ENCODE assay signal across 8 mouse cellular contexts in genomic region chr3:121814877-121815548, GRCm38 (mm10). TPM values are rescaled to one million over a fixed set of nuclear protein-coding genes. Genes with fewer than 3 reads are reported as not detected.
DNase-seq lines count a peak whose midpoint lies in the region; ATAC-seq and TF ChIP-seq lines count a peak whose summit lies in the region.

Gene Abcd3, minus strand, starts transcription at chr3:121815302.

- peak within 1 kb of the TSS; percentile 91 for H3K4me3 ChIP-seq in E14TG2a.4 (replicated peaks; ENCODE audit: low read length)
- peak within 1 kb of the TSS; percentile 81 for H3K4me3 ChIP-seq in forebrain, embryonic 13.5 days
- peak within 1 kb of the TSS; percentile 74 for H3K4me3 ChIP-seq in neural tube, embryonic 15.5 days (replicated peaks)

- H3K4me2 ChIP-seq in forebrain, embryonic 13.5 days: peak within 1 kb of the TSS; percentile 73
- peak within 1 kb of the TSS; percentile 70 for H3K4me2 ChIP-seq in neural tube, embryonic 15.5 days

- intact Hi-C loops in heart, postnatal 14 days (cut with DNase I): no loop called here

- no peaks in the 10 kb centered on the region for H3K36me3 ChIP-seq in E14TG2a.4 (ENCODE audit: insufficient read depth, low read length)
- H3K36me3 ChIP-seq in forebrain, embryonic 13.5 days (ENCODE audit: poor library complexity, severe bottlenecking): no peaks in the 10 kb centered on the region
- H3K36me3 ChIP-seq in neural tube, embryonic 15.5 days: no peaks in the 10 kb centered on the region

- peaks cover 55% of the 10 kb centered on the region for H3K4me1 ChIP-seq in E14TG2a.4 (replicated peaks; ENCODE audit: low read depth, low read length)
- peaks cover 24% of the 10 kb centered on the region for H3K4me1 ChIP-seq in forebrain, embryonic 13.5 days
- peaks cover 30% of the 10 kb centered on the region for H3K4me1 ChIP-seq in neural tube, embryonic 15.5 days

- H3K27me3 ChIP-seq in E14TG2a.4 (ENCODE audit: insufficient read depth, low read length): no peaks in the 10 kb centered on the region
- no peaks in the 10 kb centered on the region for H3K27me3 ChIP-seq in forebrain, embryonic 13.5 days
- H3K27me3 ChIP-seq in neural tube, embryonic 15.5 days (replicated peaks): no peaks in the 10 kb centered on the region

- ATAC-seq in forebrain, embryonic 13.5 days: peak; percentile 94
- ATAC-seq in neural tube, embryonic 15.5 days (ENCODE audit: low FRiP score): peak; percentile 92

- no peaks in the 10 kb centered on the region for H3K9me3 ChIP-seq in E14TG2a.4 (ENCODE audit: low read length)
- no peaks in the 10 kb centered on the region for H3K9me3 ChIP-seq in forebrain, embryonic 13.5 days (replicated peaks)
- H3K9me3 ChIP-seq in neural tube, embryonic 15.5 days (replicated peaks): no peaks in the 10 kb centered on the region

- H3K27ac ChIP-seq in forebrain, embryonic 13.5 days: peak within 1 kb of the TSS; percentile 97
- peak within 1 kb of the TSS; percentile 99 for H3K27ac ChIP-seq in neural tube, embryonic 15.5 days (replicated peaks)

- peak within 1 kb of the TSS; percentile 91 for H3K9ac ChIP-seq in forebrain, embryonic 13.5 days
- peak within 1 kb of the TSS; percentile 88 for H3K9ac ChIP-seq in neural tube, embryonic 15.5 days (replicated peaks)

- WGBS in forebrain, embryonic 13.5 days: under 1% methylated on average over 73 of the region's 99 CpGs
- under 1% methylated on average over 89 of the region's 99 CpGs for WGBS in neural tube, embryonic 15.5 days

- DNase-seq in c-Kit-positive CD71-positive TER-119-positive erythroid progenitor cells, embryonic 14.5 days (ENCODE audit: low spot score): peak; percentile 57
- DNase-seq in heart, postnatal 14 days: peak; percentile 91 to 93
- DNase-seq in layer of hippocampus, adult 11-12 months (ENCODE audit: low spot score): peak; percentile 81
- DNase-seq in lung, adult 18-20 months: peak; percentile 84 to 88
- DNase-seq in testis, postnatal 14 days (ENCODE audit: low spot score): peak; percentile 91

- no peak for TF ChIP-seq CTCF in E14TG2a.4 (conservative IDR thresholded peaks at IDR 0.05; ENCODE audit: low read length)

RNA-seq across cellular contexts. Expression of gene Abcd3, which starts in this region (rescaled TPM):
- 60.1 and 64.1 TPM in 2 replicates for polyA plus RNA-seq in forebrain, embryonic 13.5 days (2015; fragmentation: Nextera tagmentation; extraction: Ambion mirVana)
- 10 to 100 TPM; 85.8 to 89.9 TPM for total RNA-seq in heart, postnatal 14 days (2021)
- 71.2 and 74.4 TPM in 2 replicates for polyA plus RNA-seq in neural tube, embryonic 15.5 days (2015; fragmentation: Nextera tagmentation; extraction: Ambion mirVana)

Comparison
In these comparisons a context has a peak if more than half of its experiments do, and no peak if none do; other contexts are left out.
1. Peak in every context shown above with its lines: DNase-seq, ATAC-seq, H3K4me3 ChIP-seq and H3K27ac ChIP-seq.